Mouse (Mus musculus) E14TG2a.4 (cell line): ENCODE results near the gene Lhpp.

Source experiments
- CTCF ChIP-seq: conservative IDR thresholded peaks from 2 replicates; pipeline ENCODE4 v1.5.1; 2014; ENCODE audit warnings: low read length
- NANOG ChIP-seq: IDR thresholded peaks from 2 replicates; pipeline ENCODE4 v1.6.1; 2014; ENCODE audit warnings: borderline replicate concordance, low read length, mixed read lengths

GRCm38 (mm10) chr7:132646514-132646913, 36.1 kb downstream of the Lhpp start:
- no peak for TF ChIP-seq CTCF
- TF ChIP-seq NANOG = no peak
